Mouse (Mus musculus): ENCODE results near the gene Upk3a. TPM values are rescaled to one million over a fixed set of nuclear protein-coding genes. Genes with fewer than 3 reads are reported as not detected.
A peak's percentile ranks its signal among the peaks of the same experiment; 100 is the strongest.

Gene Upk3a
- polyA plus RNA-seq, 1 experiment from 2014 or later: 2.1 TPM

GRCm38 (mm10) chr15:85054098-85054497 is 37.2 kb downstream of the Upk3a start:
- H3K27me3 ChIP-seq (replicated peaks; ENCODE audit: control insufficient read depth, insufficient read depth, low read length): no peaks in the 10 kb centered on the region
- DNase-seq (ENCODE audit: low spot score) (no peak), ATAC-seq (replicated peaks; ENCODE audit: low FRiP score, low TSS enrichment, low read depth) (no peak)
- no peak overlapping the region for H3K9ac ChIP-seq (ENCODE audit: low read length)
- 90% methylated on average over 3 of the region's 3 CpGs for WGBS
- H3K36me3 ChIP-seq (ENCODE audit: control insufficient read depth, insufficient read depth, low read length): peaks cover 78% of the 10 kb centered on the region
- H3K9me3 ChIP-seq (ENCODE audit: control insufficient read depth, low read length): no peaks in the 10 kb centered on the region
- H3K4me2 ChIP-seq (ENCODE audit: low read length): no peak overlapping the region
- H3K4me1 ChIP-seq (replicated peaks; ENCODE audit: control insufficient read depth, insufficient read depth, low read length): no peaks in the 10 kb centered on the region
- no peak overlapping the region for H3K27ac ChIP-seq (ENCODE audit: low read depth)
- no peak overlapping the region for H3K4me3 ChIP-seq (ENCODE audit: low read depth, low read length)

GRCm38 (mm10) chr15:85055186-85055585 is 38.2 kb downstream of the Upk3a start:
- DNase-seq (ENCODE audit: low spot score): no peak
- Histone ChIP-seq H3K36me3 (ENCODE audit: control insufficient read depth, insufficient read depth, low read length) (peaks cover 78% of the 10 kb centered on the region), H3K9ac (ENCODE audit: low read length) (no peak overlapping the region), H3K9me3 (ENCODE audit: control insufficient read depth, low read length) (no peaks in the 10 kb centered on the region), H3K4me3 (ENCODE audit: low read depth, low read length) (no peak overlapping the region), H3K4me1 (replicated peaks; ENCODE audit: control insufficient read depth, insufficient read depth, low read length) (no peaks in the 10 kb centered on the region), H3K4me2 (ENCODE audit: low read length) (no peak overlapping the region), H3K27me3 (replicated peaks; ENCODE audit: control insufficient read depth, insufficient read depth, low read length) (no peaks in the 10 kb centered on the region), H3K27ac (ENCODE audit: low read depth) (no peak overlapping the region)
- ATAC-seq (replicated peaks; ENCODE audit: low FRiP score, low TSS enrichment, low read depth): no peak
- 75% methylated on average over 4 of the region's 4 CpGs for WGBS

GRCm38 (mm10) chr15:85063421-85063820 is 46.5 kb downstream of the Upk3a start:
- ATAC-seq (replicated peaks; ENCODE audit: low FRiP score, low TSS enrichment, low read depth) (no peak), DNase-seq (ENCODE audit: low spot score) (no peak)
- no peak overlapping the region for H3K4me2 ChIP-seq (ENCODE audit: low read length)
- WGBS: 94% methylated on average over 2 of the region's 2 CpGs
- H3K9me3 ChIP-seq (ENCODE audit: control insufficient read depth, low read length): no peaks in the 10 kb centered on the region
- H3K27ac ChIP-seq (ENCODE audit: low read depth): no peak overlapping the region
- no peaks in the 10 kb centered on the region for H3K27me3 ChIP-seq (replicated peaks; ENCODE audit: control insufficient read depth, insufficient read depth, low read length)
- no peaks in the 10 kb centered on the region for H3K4me1 ChIP-seq (replicated peaks; ENCODE audit: control insufficient read depth, insufficient read depth, low read length)
- peaks cover 45% of the 10 kb centered on the region for H3K36me3 ChIP-seq (ENCODE audit: control insufficient read depth, insufficient read depth, low read length)
- H3K9ac ChIP-seq (ENCODE audit: low read length): no peak overlapping the region
- no peak overlapping the region for H3K4me3 ChIP-seq (ENCODE audit: low read depth, low read length)

- Histone ChIP-seq H3K27me3 (replicated peaks; ENCODE audit: control insufficient read depth, insufficient read depth, low read length) (no peaks in the 10 kb centered on the region), H3K9me3 (ENCODE audit: control insufficient read depth, low read length) (no peaks in the 10 kb centered on the region), H3K27ac (ENCODE audit: low read depth) (no peak overlapping the region), H3K4me3 (ENCODE audit: low read depth, low read length) (no peak overlapping the region), H3K4me2 (ENCODE audit: low read length) (no peak overlapping the region), H3K4me1 (replicated peaks; ENCODE audit: control insufficient read depth, insufficient read depth, low read length) (no peaks in the 10 kb centered on the region), H3K36me3 (ENCODE audit: control insufficient read depth, insufficient read depth, low read length) (no peaks in the 10 kb centered on the region), H3K9ac (ENCODE audit: low read length) (no peak overlapping the region)
- 26% methylated on average over 2 of the region's 2 CpGs for WGBS
- no peak for ATAC-seq (replicated peaks; ENCODE audit: low FRiP score, low TSS enrichment, low read depth)
- DNase-seq (ENCODE audit: low spot score): peak; percentile 63
Measured at GRCm38 (mm10) chr15:85070561-85070960, 53.6 kb downstream of the Upk3a start.

Other genes with a start within 250 kb of the Upk3a start
- gene Phf21b, start 161.1 kb upstream of the Upk3a start, polyA plus RNA-seq (2014; fragmentation: Nextera tagmentation; extraction: Ambion mirVana): 2.1 and 2.2 TPM in 2 replicates
- 0.57 and 0.69 TPM in 2 replicates for gene Gm29666, start 97.1 kb upstream of the Upk3a start, polyA plus RNA-seq (2014; fragmentation: Nextera tagmentation; extraction: Ambion mirVana)
- gene Nup50, start 93.7 kb upstream of the Upk3a start, polyA plus RNA-seq (2014; fragmentation: Nextera tagmentation; extraction: Ambion mirVana): 38.6 and 42.8 TPM in 2 replicates
- gene 5031439G07Rik, start 28.6 kb upstream of the Upk3a start, polyA plus RNA-seq (2014; fragmentation: Nextera tagmentation; extraction: Ambion mirVana): 8.8 and 9.7 TPM in 2 replicates
- gene Fam118a, start 11.8 kb downstream of the Upk3a start, polyA plus RNA-seq (2014; fragmentation: Nextera tagmentation; extraction: Ambion mirVana): 32.6 and 35.1 TPM in 2 replicates
- 0.22 and 0.23 TPM in 2 replicates for gene Smc1b, start 114.8 kb downstream of the Upk3a start, polyA plus RNA-seq (2014; fragmentation: Nextera tagmentation; extraction: Ambion mirVana)
- 0.20 and 0.40 TPM in 2 replicates for gene Ribc2, start 114.9 kb downstream of the Upk3a start, polyA plus RNA-seq (2014; fragmentation: Nextera tagmentation; extraction: Ambion mirVana)
- 236 and 255 TPM in 2 replicates for gene Fbln1, start 188.8 kb downstream of the Upk3a start, polyA plus RNA-seq (2014; fragmentation: Nextera tagmentation; extraction: Ambion mirVana)